Mouse (Mus musculus) limb, embryonic 13.5 days (tissue): ENCODE measurements at regions not wholly inside any gene's neighbourhood (a gene's known extent, or its start where the extent isn't known, plus 50 kb on each side); places are given as distances from the start of the nearest gene placed in this dataset.

ENCODE experiments used
- ATAC-seq: fragments of 200-750 bp; cut with Nextera tagmentation; 2 replicates; pipeline ENCODE4 v1.8.0; 2017; ENCODE audit warnings: low read depth, moderate number of reproducible peaks, moderate TSS enrichment; ENCODE audit not compliant: low FRiP score
- H3K27ac ChIP-seq: fragments of 300-500 bp; sonication (generic); 2 replicates; pipeline ENCODE4 v1.5.1; 2015; ENCODE audit warnings: inconsistent platforms, mild to moderate bottlenecking, moderate library complexity
- H3K27me3 ChIP-seq: fragments of 300-500 bp; sonication (generic); 2 replicates; pipeline ENCODE4 v1.6.1; 2015; ENCODE audit warnings: mild to moderate bottlenecking, inconsistent platforms
- H3K36me3 ChIP-seq: fragments of 300-500 bp; sonication (generic); 2 replicates; pipeline ENCODE4 v1.6.1; 2015; ENCODE audit warnings: inconsistent platforms, mild to moderate bottlenecking, moderate library complexity
- H3K4me1 ChIP-seq: fragments of 300-500 bp; sonication (generic); 2 replicates; pipeline ENCODE4 v1.6.1; 2015; ENCODE audit warnings: inconsistent platforms
- H3K4me2 ChIP-seq: fragments of 300-500 bp; sonication (generic); replicated peaks from 2 replicates; pipeline ENCODE4 v1.6.1; 2015; ENCODE audit warnings: inconsistent platforms, mild to moderate bottlenecking, moderate library complexity
- H3K4me3 ChIP-seq: fragments of 300-500 bp; sonication (generic); 2 replicates; pipeline ENCODE4 v1.5.1; 2015; ENCODE audit warnings: moderate library complexity, mild to moderate bottlenecking, inconsistent platforms
- H3K9ac ChIP-seq: fragments of 300-500 bp; sonication (generic); 2 replicates; pipeline ENCODE4 v1.6.1; 2015; ENCODE audit warnings: mild to moderate bottlenecking, inconsistent platforms
- H3K9me3 ChIP-seq: fragments of 300-500 bp; sonication (generic); 2 replicates; pipeline ENCODE4 v1.6.1; 2016; ENCODE audit warnings: inconsistent platforms
- WGBS: fragments of 180-500 bp; shearing (Covaris S2); methylation state at CpG from one replicate; pipeline ENCODE4 v1.1.7; 2015; 5-methylcytosine and 5-hydroxymethylcytosine counted together

GRCm38 (mm10) chr3:128723100-128723499 lies 476.6 kb upstream of the Pitx2 start:
- no peak overlapping the region for H3K4me2 ChIP-seq
- no peaks in the 10 kb centered on the region for H3K36me3 ChIP-seq
- no peaks in the 10 kb centered on the region for H3K4me1 ChIP-seq
- no peak for ATAC-seq
- no peak overlapping the region for H3K4me3 ChIP-seq
- H3K9ac ChIP-seq: no peak overlapping the region
- 76% methylated on average over 6 of the region's 6 CpGs for WGBS
- H3K9me3 ChIP-seq: no peaks in the 10 kb centered on the region
- no peaks in the 10 kb centered on the region for H3K27me3 ChIP-seq
- H3K27ac ChIP-seq: no peak overlapping the region

- 42% methylated on average over 5 of the region's 5 CpGs for WGBS
- H3K4me3 ChIP-seq: no peak overlapping the region
- no peaks in the 10 kb centered on the region for H3K36me3 ChIP-seq
- no peak for ATAC-seq
- no peak overlapping the region for H3K27ac ChIP-seq
- H3K4me2 ChIP-seq: no peak overlapping the region
- no peaks in the 10 kb centered on the region for H3K9me3 ChIP-seq
- no peaks in the 10 kb centered on the region for H3K4me1 ChIP-seq
- H3K27me3 ChIP-seq: no peaks in the 10 kb centered on the region
- no peak overlapping the region for H3K9ac ChIP-seq
These were observed 479.4 kb upstream of the Pitx2 start for GRCm38 (mm10) chr3:128720276-128720675.

- no peaks in the 10 kb centered on the region for H3K27me3 ChIP-seq
- 67% methylated on average over 7 of the region's 7 CpGs for WGBS
- H3K9ac ChIP-seq: no peak overlapping the region
These were observed 480.5 kb upstream of the Pitx2 start for GRCm38 (mm10) chr3:128719226-128719625.

GRCm38 (mm10) chr3:128707270-128707669 lies 492.4 kb upstream of the Pitx2 start:
- Histone ChIP-seq H3K27me3 (no peaks in the 10 kb centered on the region), H3K4me3 (no peak overlapping the region), H3K4me1 (no peaks in the 10 kb centered on the region), H3K9me3 (no peaks in the 10 kb centered on the region), H3K4me2 (no peak overlapping the region), H3K36me3 (no peaks in the 10 kb centered on the region), H3K27ac (no peak overlapping the region), H3K9ac (no peak overlapping the region)
- WGBS: 90% methylated on average over 3 of the region's 3 CpGs
- ATAC-seq: no peak

More at GRCm38 (mm10) chr3:128719226-128719625, 480.5 kb upstream of the Pitx2 start:
- no peak overlapping the region for H3K4me3 ChIP-seq
- no peaks in the 10 kb centered on the region for H3K36me3 ChIP-seq
- H3K4me1 ChIP-seq: no peaks in the 10 kb centered on the region
- no peak overlapping the region for H3K27ac ChIP-seq
- no peak overlapping the region for H3K4me2 ChIP-seq
- H3K9me3 ChIP-seq: no peaks in the 10 kb centered on the region
- no peak for ATAC-seq

- Histone ChIP-seq H3K9me3 (no peaks in the 10 kb centered on the region), H3K4me2 (no peak overlapping the region), H3K4me3 (no peak overlapping the region), H3K9ac (no peak overlapping the region), H3K36me3 (no peaks in the 10 kb centered on the region), H3K27me3 (0 out of 2 replicates have a peak, but pooled peaks cover 5% of the 10 kb centered on the region), H3K4me1 (peaks cover 8% of the 10 kb centered on the region; the same call in 1 of the 2 replicates), H3K27ac (no peak overlapping the region)
- ATAC-seq: no peak
- 63% methylated on average over 8 of the region's 8 CpGs for WGBS
These were observed 531.1 kb upstream of the Pitx2 start for GRCm38 (mm10) chr3:128668468-128669127.

- Histone ChIP-seq H3K36me3 (no peaks in the 10 kb centered on the region), H3K9me3 (no peaks in the 10 kb centered on the region), H3K4me2 (no peak overlapping the region), H3K4me3 (no peak overlapping the region), H3K4me1 (peaks cover 8% of the 10 kb centered on the region; the same call in 1 of the 2 replicates), H3K27ac (no peak overlapping the region), H3K9ac (no peak overlapping the region), H3K27me3 (0 out of 2 replicates have a peak, but pooled peaks cover 3% of the 10 kb centered on the region)
- WGBS: 12% methylated on average over 3 of the region's 3 CpGs
- peak; percentile 66; the same call in 1 of the 2 replicates for ATAC-seq
These were observed 534.5 kb upstream of the Pitx2 start for GRCm38 (mm10) chr3:128665184-128665583.

- ATAC-seq: no peak
- no peaks in the 10 kb centered on the region for H3K4me1 ChIP-seq
- 80% methylated on average over 18 of the region's 18 CpGs for WGBS
These were observed 562.5 kb upstream of the Pitx2 start for GRCm38 (mm10) chr3:128636960-128637755.

GRCm38 (mm10) chr3:128627696-128628095 lies 572.0 kb upstream of the Pitx2 start:
- WGBS: 57% methylated on average over 1 of the region's 1 CpGs
- H3K9ac ChIP-seq: no peak overlapping the region

More at GRCm38 (mm10) chr3:128636960-128637755, 562.5 kb upstream of the Pitx2 start:
- no peaks in the 10 kb centered on the region for H3K27me3 ChIP-seq
- H3K27ac ChIP-seq: no peak overlapping the region
- H3K4me3 ChIP-seq: no peak overlapping the region
- H3K4me2 ChIP-seq: no peak overlapping the region
- no peak overlapping the region for H3K9ac ChIP-seq
- H3K36me3 ChIP-seq: no peaks in the 10 kb centered on the region
- no peaks in the 10 kb centered on the region for H3K9me3 ChIP-seq

GRCm38 (mm10) chr3:128616675-128617074 lies 583.0 kb upstream of the Pitx2 start:
- no peak overlapping the region for H3K4me2 ChIP-seq
- H3K9ac ChIP-seq: no peak overlapping the region
- ATAC-seq: no peak
- H3K4me1 ChIP-seq: peaks cover 15% of the 10 kb centered on the region
- H3K27me3 ChIP-seq: no peaks in the 10 kb centered on the region
- no peak overlapping the region for H3K27ac ChIP-seq
- no peaks in the 10 kb centered on the region for H3K9me3 ChIP-seq
- 86% methylated on average over 6 of the region's 6 CpGs for WGBS
- H3K4me3 ChIP-seq: no peak overlapping the region
- H3K36me3 ChIP-seq: no peaks in the 10 kb centered on the region

More at GRCm38 (mm10) chr3:128627696-128628095, 572.0 kb upstream of the Pitx2 start:
- no peaks in the 10 kb centered on the region for H3K9me3 ChIP-seq
- no peak overlapping the region for H3K4me2 ChIP-seq
- H3K36me3 ChIP-seq: no peaks in the 10 kb centered on the region
- no peak for ATAC-seq
- no peak overlapping the region for H3K4me3 ChIP-seq
- no peaks in the 10 kb centered on the region for H3K4me1 ChIP-seq
- no peaks in the 10 kb centered on the region for H3K27me3 ChIP-seq
- no peak overlapping the region for H3K27ac ChIP-seq

GRCm38 (mm10) chr3:128613657-128614056 lies 586.0 kb upstream of the Pitx2 start:
- Histone ChIP-seq H3K4me1 (peaks cover 15% of the 10 kb centered on the region), H3K27ac (no peak overlapping the region), H3K27me3 (no peaks in the 10 kb centered on the region), H3K4me3 (no peak overlapping the region), H3K36me3 (no peaks in the 10 kb centered on the region), H3K9ac (no peak overlapping the region), H3K9me3 (no peaks in the 10 kb centered on the region), H3K4me2 (peak overlapping the region; percentile 27)
- no peak for ATAC-seq
- WGBS: 63% methylated on average over 9 of the region's 9 CpGs

- no peak overlapping the region for H3K27ac ChIP-seq
- no peak for ATAC-seq
- no peaks in the 10 kb centered on the region for H3K27me3 ChIP-seq
- no peak overlapping the region for H3K9ac ChIP-seq
- H3K9me3 ChIP-seq: no peaks in the 10 kb centered on the region
- peaks cover 15% of the 10 kb centered on the region for H3K4me1 ChIP-seq
- H3K4me3 ChIP-seq: no peak overlapping the region
- 77% methylated on average over 6 of the region's 6 CpGs for WGBS
- no peak overlapping the region for H3K4me2 ChIP-seq
- no peaks in the 10 kb centered on the region for H3K36me3 ChIP-seq
These were observed 588.9 kb upstream of the Pitx2 start for GRCm38 (mm10) chr3:128610731-128611130.

- Histone ChIP-seq H3K36me3 (no peaks in the 10 kb centered on the region), H3K27ac (no peak overlapping the region), H3K9ac (no peak overlapping the region), H3K4me2 (no peak overlapping the region), H3K4me3 (no peak overlapping the region), H3K9me3 (no peaks in the 10 kb centered on the region), H3K27me3 (no peaks in the 10 kb centered on the region), H3K4me1 (peaks cover 11% of the 10 kb centered on the region)
- ATAC-seq: no peak
- WGBS: 82% methylated on average over 3 of the region's 3 CpGs
These were observed 591.0 kb upstream of the Pitx2 start for GRCm38 (mm10) chr3:128608694-128609093.
